Mouse (Mus musculus) liver, postnatal 0 days (tissue): ENCODE results near the gene Lrig1.

ENCODE experiments used
- CTCF ChIP-seq: sonication (generic); IDR thresholded peaks from 2 replicates; pipeline ENCODE4 v1.5.1; 2016; ENCODE audit warnings: antibody characterized with exemption, low read depth
- EP300 ChIP-seq: IDR thresholded peaks from 2 replicates; pipeline ENCODE4 v1.6.1; 2016; ENCODE audit warnings: antibody characterized with exemption, low read depth, mild to moderate bottlenecking

GRCm38 (mm10) chr6:94620801-94621301 lies 79.1 kb downstream of the Lrig1 start:
- TF ChIP-seq EP300, result no peak
- no peak for TF ChIP-seq CTCF
